Mouse (Mus musculus): ENCODE measurements at regions not wholly inside any gene's neighbourhood (a gene's known extent, or its start where the extent isn't known, plus 50 kb on each side); places are given as distances from the start of the nearest gene placed in this dataset.
"Not testable (repeated sequence)": the region's sequence is repeated elsewhere in the genome, so short reads cannot be mapped to it uniquely, and the experiment has no call there.

GRCm38 (mm10) chr13:68049731-68050130, 186.6 kb downstream of the BC048507 start:
- not testable (repeated sequence) for DNase-seq (ENCODE audit: low read depth)

- DNase-seq (ENCODE audit: low read depth): not testable (repeated sequence)
These were observed 230.2 kb downstream of the BC048507 start for GRCm38 (mm10) chr13:68093311-68093710.

- DNase-seq (ENCODE audit: low read depth): peak; percentile 42
These were observed 253.7 kb downstream of the BC048507 start for GRCm38 (mm10) chr13:68116786-68117185.
